Mouse (Mus musculus): ENCODE results near the gene Greb1. TPM values are rescaled to one million over a fixed set of nuclear protein-coding genes. Genes with fewer than 3 reads are reported as not detected.
A peak's percentile ranks its signal among the peaks of the same experiment; 100 is the strongest.

Greb1 gene
- polyA plus RNA-seq, 2 experiments = 0.41 to 1.1 TPM

GRCm38 (mm10) chr12:16639078-16639771, 161.5 kb downstream of the Greb1 start:
- WGBS (ENCODE audit: insufficient replicate concordance) = 55% methylated on average over 12 of the region's 12 CpGs
- no peak for DNase-seq (ENCODE audit: low read depth in 3 of 3, low spot score in 3 of 3)
- H3K27me3 ChIP-seq (ENCODE audit: control insufficient read depth, insufficient read depth, low read length) = no peaks in the 10 kb centered on the region

GRCm38 (mm10) chr12:16635816-16636215, 164.9 kb downstream of the Greb1 start:
- Histone ChIP-seq H3K27ac (no peak overlapping the region), H3K9ac (replicated peaks) (no peak overlapping the region), H3K27me3 (ENCODE audit: control insufficient read depth, insufficient read depth, low read length) (no peaks in the 10 kb centered on the region), H3K36me3 (replicated peaks; ENCODE audit: control insufficient read depth, insufficient read depth, low read depth) (no peaks in the 10 kb centered on the region), H3K4me1 (replicated peaks; ENCODE audit: control insufficient read depth in 2 of 2, insufficient read depth in 2 of 2, low read length in 1 of 2) (no peaks in the 10 kb centered on the region), H3K9me3 (ENCODE audit: control insufficient read depth, low read length) (no peaks in the 10 kb centered on the region), H3K4me3 (ENCODE audit: insufficient read depth in 1 of 2, low read depth in 2 of 2, low read length in 2 of 2) (no peak overlapping the region), H3K4me2 (ENCODE audit: low read depth) (no peak overlapping the region)
- TF ChIP-seq EP300 (IDR thresholded peaks at IDR 0.05; ENCODE audit: low read depth) = no peak
- no peak for TF ChIP-seq CTCF (IDR thresholded peaks at IDR 0.05; ENCODE audit: low read depth)
- DNase-seq (ENCODE audit: low read depth in 3 of 3, low spot score in 3 of 3) = no peak
- 52% methylated on average over 6 of the region's 6 CpGs for WGBS (ENCODE audit: insufficient replicate concordance)
- no peak for ATAC-seq (ENCODE audit: insufficient read depth)

More at GRCm38 (mm10) chr12:16639078-16639771, 161.5 kb downstream of the Greb1 start:
- ATAC-seq (ENCODE audit: insufficient read depth) = no peak
- Histone ChIP-seq H3K4me1 (replicated peaks; ENCODE audit: control insufficient read depth in 2 of 2, insufficient read depth in 2 of 2, low read length in 1 of 2) (no peaks in the 10 kb centered on the region), H3K4me3 (ENCODE audit: insufficient read depth in 1 of 2, low read depth in 2 of 2, low read length in 2 of 2) (no peak overlapping the region), H3K9me3 (ENCODE audit: control insufficient read depth, low read length) (no peaks in the 10 kb centered on the region), H3K4me2 (ENCODE audit: low read depth) (no peak overlapping the region), H3K27ac (no peak overlapping the region), H3K36me3 (replicated peaks; ENCODE audit: control insufficient read depth, insufficient read depth, low read depth) (no peaks in the 10 kb centered on the region), H3K9ac (replicated peaks) (no peak overlapping the region)
- peak; percentile 35 for TF ChIP-seq CTCF (IDR thresholded peaks at IDR 0.05; ENCODE audit: low read depth)
- TF ChIP-seq EP300 (IDR thresholded peaks at IDR 0.05; ENCODE audit: low read depth) = no peak

DNA sequence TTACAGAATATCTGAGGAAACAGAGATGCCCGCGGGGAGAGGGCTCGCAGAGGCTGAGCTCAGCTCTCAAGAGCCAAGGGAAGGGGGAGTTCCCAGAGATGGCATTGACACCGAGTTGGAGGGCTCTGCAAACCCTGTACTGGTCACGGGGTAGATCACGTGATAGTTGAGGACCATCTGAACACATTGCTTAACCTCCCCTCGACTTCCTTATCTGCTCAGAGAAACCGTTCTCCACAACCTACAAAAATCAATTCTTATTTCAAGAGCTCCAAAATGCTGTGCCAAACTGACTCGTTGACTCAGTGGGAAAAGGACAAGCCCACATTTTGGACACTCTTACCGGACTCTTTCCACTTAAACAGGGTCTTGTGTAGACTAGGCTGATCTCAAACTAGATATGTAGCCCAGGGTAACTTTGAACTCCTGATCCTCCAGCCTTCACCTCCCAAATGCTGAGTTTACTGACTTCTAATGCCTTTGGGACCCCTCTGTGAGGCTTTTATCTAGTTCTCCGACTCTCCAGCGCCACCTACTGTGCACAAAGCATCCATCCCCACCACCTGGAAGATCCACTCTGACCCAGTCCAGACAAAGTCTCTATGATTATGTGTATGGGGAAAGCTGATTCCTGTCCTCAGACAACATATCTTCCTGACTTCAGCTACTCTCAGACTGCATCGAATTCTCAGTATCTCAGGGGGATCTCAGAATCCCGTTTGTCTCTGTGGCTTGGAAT, 166.4 kb downstream of the Greb1 start:
- no peak for DNase-seq (ENCODE audit: low read depth in 3 of 3, low spot score in 3 of 3)
- H3K4me1 ChIP-seq (replicated peaks; ENCODE audit: control insufficient read depth in 2 of 2, insufficient read depth in 2 of 2, low read length in 1 of 2) = no peaks in the 10 kb centered on the region
- H3K4me2 ChIP-seq (ENCODE audit: low read depth) = no peak overlapping the region
- H3K36me3 ChIP-seq (replicated peaks; ENCODE audit: control insufficient read depth, insufficient read depth, low read depth) = no peaks in the 10 kb centered on the region
- no peaks in the 10 kb centered on the region for H3K27me3 ChIP-seq (ENCODE audit: control insufficient read depth, insufficient read depth, low read length)
- ATAC-seq (ENCODE audit: insufficient read depth) = no peak
- no peak overlapping the region for H3K27ac ChIP-seq
- WGBS (ENCODE audit: insufficient replicate concordance) = 34% methylated on average over 14 of the region's 14 CpGs
- H3K9ac ChIP-seq (replicated peaks) = no peak overlapping the region
- no peaks in the 10 kb centered on the region for H3K9me3 ChIP-seq (ENCODE audit: control insufficient read depth, low read length)
- H3K4me3 ChIP-seq (ENCODE audit: insufficient read depth in 1 of 2, low read depth in 2 of 2, low read length in 2 of 2) = no peak overlapping the region
- TF ChIP-seq EP300 (IDR thresholded peaks at IDR 0.05; ENCODE audit: low read depth) (no peak), CTCF (IDR thresholded peaks at IDR 0.05; ENCODE audit: low read depth) (peak; percentile 67)

DNA sequence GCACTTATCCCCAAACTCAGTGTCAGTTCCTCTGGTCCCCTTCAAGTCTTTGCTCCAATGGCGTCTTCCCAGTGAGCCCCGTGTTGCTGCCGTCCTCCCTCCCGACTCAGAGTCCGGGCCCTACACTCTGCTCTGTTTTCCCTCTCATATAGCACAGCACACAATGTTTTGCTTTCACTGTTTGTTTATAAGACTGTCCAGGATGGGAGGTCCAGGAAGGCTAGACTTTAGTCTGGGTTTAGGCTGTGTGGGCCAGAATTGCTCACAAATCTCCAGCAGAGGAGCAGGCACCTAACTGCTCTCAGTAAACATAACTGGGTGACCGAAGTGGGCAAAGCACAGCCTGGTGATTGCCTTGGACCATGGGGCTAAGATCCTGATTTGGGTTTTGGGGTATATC, 167.5 kb downstream of the Greb1 start:
- H3K9me3 ChIP-seq (ENCODE audit: control insufficient read depth, low read length) = no peaks in the 10 kb centered on the region
- H3K4me1 ChIP-seq (replicated peaks; ENCODE audit: control insufficient read depth in 2 of 2, insufficient read depth in 2 of 2, low read length in 1 of 2) = no peaks in the 10 kb centered on the region
- WGBS (ENCODE audit: insufficient replicate concordance) = 68% methylated on average over 6 of the region's 6 CpGs
- DNase-seq (ENCODE audit: low read depth in 3 of 3, low spot score in 3 of 3) (no peak), ATAC-seq (ENCODE audit: insufficient read depth) (no peak)
- H3K4me3 ChIP-seq (ENCODE audit: insufficient read depth in 1 of 2, low read depth in 2 of 2, low read length in 2 of 2) = no peak overlapping the region
- no peaks in the 10 kb centered on the region for H3K27me3 ChIP-seq (ENCODE audit: control insufficient read depth, insufficient read depth, low read length)
- H3K27ac ChIP-seq = no peak overlapping the region
- H3K9ac ChIP-seq (replicated peaks) = no peak overlapping the region
- TF ChIP-seq CTCF (IDR thresholded peaks at IDR 0.05; ENCODE audit: low read depth) (no peak), EP300 (IDR thresholded peaks at IDR 0.05; ENCODE audit: low read depth) (no peak)
- H3K36me3 ChIP-seq (replicated peaks; ENCODE audit: control insufficient read depth, insufficient read depth, low read depth) = no peaks in the 10 kb centered on the region
- no peak overlapping the region for H3K4me2 ChIP-seq (ENCODE audit: low read depth)

DNA sequence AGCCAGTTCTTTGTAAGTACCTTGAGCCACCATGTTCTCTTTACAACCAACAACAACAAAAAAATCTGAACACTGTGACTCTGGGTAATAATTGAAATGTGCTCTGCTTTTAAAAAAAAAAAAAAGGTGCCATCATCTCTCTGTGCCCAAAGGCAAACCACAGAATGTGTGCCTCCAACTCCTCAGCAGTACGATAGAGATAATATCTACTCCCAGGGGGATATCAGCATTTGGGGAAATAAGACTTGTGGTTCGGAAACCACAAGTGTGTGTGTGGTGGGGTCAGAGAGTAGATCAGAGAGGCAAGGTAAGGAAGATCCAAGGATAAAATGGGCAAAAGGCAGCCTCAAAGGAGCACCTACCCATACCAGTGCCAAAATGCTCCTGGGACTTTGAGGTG, 169.3 kb downstream of the Greb1 start:
- no peak overlapping the region for H3K4me2 ChIP-seq (ENCODE audit: low read depth)
- TF ChIP-seq EP300 (IDR thresholded peaks at IDR 0.05; ENCODE audit: low read depth) (no peak), CTCF (IDR thresholded peaks at IDR 0.05; ENCODE audit: low read depth) (no peak)
- no peaks in the 10 kb centered on the region for H3K27me3 ChIP-seq (ENCODE audit: control insufficient read depth, insufficient read depth, low read length)
- WGBS (ENCODE audit: insufficient replicate concordance) = 12% methylated on average over 2 of the region's 2 CpGs
- H3K4me3 ChIP-seq (ENCODE audit: insufficient read depth in 1 of 2, low read depth in 2 of 2, low read length in 2 of 2) = no peak overlapping the region
- H3K27ac ChIP-seq = no peak overlapping the region
- H3K36me3 ChIP-seq (replicated peaks; ENCODE audit: control insufficient read depth, insufficient read depth, low read depth) = no peaks in the 10 kb centered on the region
- DNase-seq (ENCODE audit: low read depth in 3 of 3, low spot score in 3 of 3) (no peak), ATAC-seq (ENCODE audit: insufficient read depth) (no peak)
- H3K9ac ChIP-seq (replicated peaks) = no peak overlapping the region
- H3K4me1 ChIP-seq (replicated peaks; ENCODE audit: control insufficient read depth in 2 of 2, insufficient read depth in 2 of 2, low read length in 1 of 2) = no peaks in the 10 kb centered on the region
- H3K9me3 ChIP-seq (ENCODE audit: control insufficient read depth, low read length) = no peaks in the 10 kb centered on the region

Data from liver, embryonic 14.5 days (tissue).